Mouse (Mus musculus): ENCODE measurements around the gene Cx3cr1. TPM values are rescaled to one million over a fixed set of nuclear protein-coding genes. Genes with fewer than 3 reads are reported as not detected.

The Cx3cr1 gene
- polyA plus RNA-seq, 1 experiment, result 0.01 TPM

DNA sequence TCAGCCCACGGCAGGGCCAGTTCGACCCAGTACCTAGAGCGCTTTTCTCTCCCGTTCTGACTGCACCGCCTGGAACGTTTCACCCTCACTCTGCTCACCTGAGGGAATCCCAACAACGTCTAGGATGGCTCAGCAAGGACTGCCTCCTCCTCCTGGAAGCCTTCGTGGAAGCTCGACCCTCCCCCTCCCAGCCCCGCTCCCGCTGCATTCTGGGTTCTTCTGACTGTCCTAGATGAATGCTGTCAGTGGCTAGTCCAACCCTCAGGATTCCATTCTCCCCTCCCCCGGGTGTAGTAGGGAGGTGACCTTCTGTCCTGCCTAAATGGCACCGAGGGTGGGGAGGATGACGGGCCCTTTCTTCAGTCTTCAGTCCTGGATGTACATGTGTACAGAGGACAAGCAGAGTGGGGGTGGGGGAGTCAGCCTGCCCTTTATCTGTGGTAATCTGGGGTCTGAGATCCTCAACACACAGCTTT, 85.1 kb downstream of the Cx3cr1 start, which contains the start of gene Csrnp1:
Gene Csrnp1, minus strand, starts transcription at position 123 of the 476 bp plus-strand sequence.
- Histone ChIP-seq H3K27me3 (ENCODE audit: control insufficient read depth) (peaks cover 46% of the 10 kb centered on the region), H3K4me1 (ENCODE audit: control insufficient read depth) (peaks cover 39% of the 10 kb centered on the region), H3K4me3 (replicated peaks) (peak within 1 kb of the TSS; percentile 63), H3K36me3 (ENCODE audit: control insufficient read depth) (no peaks in the 10 kb centered on the region), H3K9me3 (ENCODE audit: control insufficient read depth, low read length) (no peaks in the 10 kb centered on the region)
- TF ChIP-seq GATA1 (IDR thresholded peaks at IDR 0.05; ENCODE audit: low read length) (no peak), TAL1 (IDR thresholded peaks at IDR 0.05; ENCODE audit: low read length) (no peak)

DNA sequence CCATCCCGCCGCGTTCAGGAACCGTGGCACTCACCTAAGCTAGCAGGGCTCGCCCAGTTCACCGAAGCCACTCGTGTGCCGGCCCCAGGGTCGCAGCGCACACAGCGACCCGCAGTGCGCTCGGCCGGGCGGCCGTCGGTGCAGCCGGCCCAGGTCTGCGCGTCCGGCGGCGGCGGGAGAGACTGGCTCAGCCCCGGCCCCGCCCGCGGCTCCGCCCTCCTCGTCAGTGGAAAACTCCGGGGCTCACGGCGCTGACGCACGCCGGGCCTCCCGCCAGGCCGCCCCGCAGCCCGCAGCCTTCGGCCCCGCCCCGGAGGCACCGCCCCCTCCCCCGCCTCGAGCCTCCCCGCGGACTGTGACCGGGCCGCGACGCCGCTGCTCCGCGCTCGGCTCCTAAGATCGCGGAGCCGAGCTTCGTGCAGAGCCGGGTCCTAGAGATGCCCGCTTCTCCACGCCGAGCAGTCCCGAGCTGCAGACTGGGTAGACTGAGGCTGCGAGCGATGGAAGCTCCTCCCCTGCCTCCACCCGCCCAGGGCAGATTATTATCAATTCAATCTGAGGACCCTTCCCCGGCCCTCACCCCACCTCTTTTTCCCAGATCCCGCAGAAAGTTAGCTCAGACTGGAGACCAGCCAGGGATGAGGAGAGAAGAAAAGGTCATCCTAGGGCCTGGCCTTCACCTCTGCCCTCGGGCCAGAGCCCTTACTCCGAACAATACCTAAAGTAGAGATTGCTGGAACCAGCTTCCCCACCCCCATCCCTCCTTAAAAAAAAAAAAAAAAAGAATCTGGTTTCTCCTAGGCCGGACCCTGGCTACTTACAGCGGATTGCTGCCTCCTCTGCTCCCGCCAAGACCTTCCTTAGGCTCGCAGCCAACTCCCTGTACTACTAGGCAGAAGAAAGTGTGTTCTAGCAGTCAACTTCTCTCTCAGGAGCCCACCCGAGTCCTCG, 85.8 kb downstream of the Cx3cr1 start:
- H3K36me3 ChIP-seq (ENCODE audit: control insufficient read depth), result no peaks in the 10 kb centered on the region
- H3K9me3 ChIP-seq (ENCODE audit: control insufficient read depth, low read length), result no peaks in the 10 kb centered on the region
- no peak for TF ChIP-seq GATA1 (IDR thresholded peaks at IDR 0.05; ENCODE audit: low read length)
- TF ChIP-seq TAL1 (IDR thresholded peaks at IDR 0.05; ENCODE audit: low read length), result no peak
- peaks cover 46% of the 10 kb centered on the region for H3K27me3 ChIP-seq (ENCODE audit: control insufficient read depth)
- peak overlapping the region; percentile 63 for H3K4me3 ChIP-seq (replicated peaks)
- H3K4me1 ChIP-seq (ENCODE audit: control insufficient read depth), result peaks cover 39% of the 10 kb centered on the region

DNA sequence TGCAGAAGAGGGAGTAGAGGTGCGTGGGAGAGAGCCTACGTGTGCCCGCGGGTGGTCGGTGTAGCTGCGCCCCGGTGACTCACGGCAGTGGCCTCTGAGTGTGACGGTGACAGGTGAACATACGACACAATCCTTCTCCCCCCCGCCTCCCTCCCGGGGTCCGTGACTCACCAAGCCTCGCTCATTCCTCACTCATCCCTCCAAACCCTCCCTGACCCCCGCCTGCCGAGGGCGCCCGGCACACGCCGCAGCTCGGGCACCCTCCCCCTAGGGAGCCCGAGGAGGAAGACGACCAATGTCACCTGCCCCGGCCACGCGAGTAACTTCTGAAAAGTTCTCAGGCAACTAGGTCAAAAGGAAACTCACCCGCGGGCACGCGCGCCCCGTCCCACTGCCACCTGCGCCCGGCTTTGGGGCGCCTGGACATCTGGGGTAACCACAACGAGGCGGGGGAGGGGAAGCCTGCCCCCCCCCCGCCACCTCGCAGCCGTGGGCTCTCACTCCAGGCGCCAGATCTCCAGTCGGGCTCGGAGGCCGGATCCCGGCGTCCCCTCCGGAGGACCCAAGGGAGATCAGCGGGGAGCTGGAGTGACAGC, 86.6 kb downstream of the Cx3cr1 start:
- H3K36me3 ChIP-seq (ENCODE audit: control insufficient read depth), result no peaks in the 10 kb centered on the region
- peaks cover 42% of the 10 kb centered on the region for H3K4me1 ChIP-seq (ENCODE audit: control insufficient read depth)
- no peaks in the 10 kb centered on the region for H3K9me3 ChIP-seq (ENCODE audit: control insufficient read depth, low read length)
- TF ChIP-seq GATA1 (IDR thresholded peaks at IDR 0.05; ENCODE audit: low read length), result no peak
- TF ChIP-seq TAL1 (IDR thresholded peaks at IDR 0.05; ENCODE audit: low read length), result no peak
- peak overlapping the region; percentile 63 for H3K4me3 ChIP-seq (replicated peaks)
- H3K27me3 ChIP-seq (ENCODE audit: control insufficient read depth), result peaks cover 46% of the 10 kb centered on the region

DNA sequence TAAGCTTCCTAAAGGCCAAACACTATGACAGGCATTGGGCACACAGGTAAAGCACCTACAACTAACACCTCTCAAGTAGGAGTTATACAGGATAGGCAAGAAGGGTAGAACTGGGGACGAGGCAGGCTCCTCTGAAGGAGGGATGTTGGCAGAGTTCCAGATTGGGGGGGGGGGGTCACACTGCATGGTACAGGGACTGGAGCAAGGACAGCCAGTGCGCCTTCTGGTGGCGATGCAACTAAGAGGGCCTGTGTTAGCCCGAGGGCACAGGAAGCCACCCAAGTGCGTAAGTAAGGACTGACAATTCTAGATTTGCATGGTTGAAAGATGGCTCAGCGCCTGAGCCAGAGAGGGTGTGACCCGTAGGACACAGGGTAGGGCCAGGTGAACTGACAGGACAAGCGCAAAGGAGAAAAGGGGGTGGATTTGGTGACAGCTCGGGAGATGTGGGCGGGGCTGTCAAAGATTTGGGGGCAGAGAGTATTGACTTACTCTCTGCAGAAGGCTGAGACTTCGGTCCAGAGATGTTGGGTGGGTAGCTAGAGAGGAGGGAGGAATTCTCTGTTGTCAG, 87.4 kb downstream of the Cx3cr1 start:
- Histone ChIP-seq H3K36me3 (ENCODE audit: control insufficient read depth) (no peaks in the 10 kb centered on the region), H3K27me3 (ENCODE audit: control insufficient read depth) (peaks cover 46% of the 10 kb centered on the region), H3K4me1 (ENCODE audit: control insufficient read depth) (peaks cover 43% of the 10 kb centered on the region), H3K9me3 (ENCODE audit: control insufficient read depth, low read length) (no peaks in the 10 kb centered on the region), H3K4me3 (replicated peaks) (peak overlapping the region; percentile 63)
- no peak for TF ChIP-seq TAL1 (IDR thresholded peaks at IDR 0.05; ENCODE audit: low read length)
- no peak for TF ChIP-seq GATA1 (IDR thresholded peaks at IDR 0.05; ENCODE audit: low read length)

DNA sequence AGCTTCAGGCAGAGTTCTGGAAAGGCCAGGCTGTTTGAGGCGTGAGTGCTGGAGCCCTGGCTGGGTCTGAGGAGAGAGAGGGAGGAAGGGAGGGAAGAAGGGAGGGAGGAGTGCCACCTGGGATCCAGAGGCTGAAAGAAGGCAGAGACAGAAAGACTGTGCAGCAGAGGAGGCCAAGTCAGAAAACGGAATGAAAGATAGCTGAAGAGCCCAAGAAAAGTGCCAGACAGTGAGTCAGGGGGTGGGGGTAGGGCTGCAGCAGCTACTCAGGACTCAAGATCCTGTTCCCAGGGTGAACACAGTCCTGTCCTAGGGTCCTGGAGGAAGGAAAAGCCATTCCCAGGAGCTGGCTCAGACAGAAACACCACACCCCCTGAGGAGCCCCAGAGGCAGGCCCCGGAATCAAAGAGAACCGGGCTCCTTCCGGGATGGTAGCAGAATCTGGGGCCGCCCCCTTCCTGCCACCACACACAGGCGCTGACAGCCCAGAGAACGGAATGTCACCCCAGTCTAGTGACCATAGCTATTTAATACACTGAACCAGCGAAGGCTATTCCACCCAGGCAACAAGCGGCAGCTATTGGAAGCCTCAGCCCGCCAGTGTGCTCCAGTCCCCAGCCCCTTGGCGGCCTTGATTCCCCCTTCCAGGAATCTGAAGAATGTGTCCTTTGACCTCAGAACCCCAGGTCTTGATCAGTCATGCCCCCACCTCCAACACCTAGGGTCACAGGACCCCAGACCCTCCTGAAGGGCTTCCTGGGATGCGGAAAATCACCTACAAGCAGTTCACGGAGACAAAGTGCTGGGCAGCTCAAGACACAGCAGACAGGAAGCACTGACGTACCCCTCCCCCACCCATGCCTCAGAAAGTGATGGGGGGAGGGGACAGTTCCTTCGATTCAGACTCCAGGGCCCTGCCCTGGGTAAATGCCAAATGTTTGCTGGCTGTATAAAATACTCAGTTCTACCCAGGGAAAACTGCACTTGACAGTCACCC, 88.2 kb downstream of the Cx3cr1 start:
- H3K9me3 ChIP-seq (ENCODE audit: control insufficient read depth, low read length), result no peaks in the 10 kb centered on the region
- peaks cover 46% of the 10 kb centered on the region for H3K27me3 ChIP-seq (ENCODE audit: control insufficient read depth)
- peaks cover 50% of the 10 kb centered on the region for H3K4me1 ChIP-seq (ENCODE audit: control insufficient read depth)

DNA sequence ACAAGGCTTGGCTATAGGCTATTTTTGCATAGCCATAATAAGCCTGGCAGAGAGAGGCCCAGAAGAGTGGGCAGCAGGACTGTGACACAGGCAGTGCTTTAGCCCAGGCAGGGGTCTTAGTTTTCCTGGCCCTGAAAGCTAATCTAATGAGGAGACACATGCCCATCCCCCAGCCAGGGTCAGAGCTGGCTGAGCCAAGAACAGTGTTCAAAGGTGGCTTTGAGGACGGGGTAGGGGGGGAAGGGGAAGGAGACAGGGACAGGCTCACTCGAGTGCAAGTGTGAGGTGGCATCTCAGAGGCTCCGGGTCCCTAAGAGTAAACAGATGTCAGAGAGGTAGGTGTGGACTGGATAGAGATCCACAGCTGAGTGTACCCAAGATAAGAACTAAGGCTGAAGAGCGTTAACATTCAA, 88.9 kb downstream of the Cx3cr1 start:
- peaks cover 50% of the 10 kb centered on the region for H3K4me1 ChIP-seq (ENCODE audit: control insufficient read depth)
- H3K4me3 ChIP-seq (replicated peaks), result no peak overlapping the region
- no peaks in the 10 kb centered on the region for H3K36me3 ChIP-seq (ENCODE audit: control insufficient read depth)
- H3K9me3 ChIP-seq (ENCODE audit: control insufficient read depth, low read length), result no peaks in the 10 kb centered on the region
- peaks cover 43% of the 10 kb centered on the region for H3K27me3 ChIP-seq (ENCODE audit: control insufficient read depth)
- TF ChIP-seq GATA1 (IDR thresholded peaks at IDR 0.05; ENCODE audit: low read length), result no peak
- TF ChIP-seq TAL1 (IDR thresholded peaks at IDR 0.05; ENCODE audit: low read length), result no peak

More for the DNA sequence above, 88.2 kb downstream of the Cx3cr1 start:
- Histone ChIP-seq H3K4me3 (replicated peaks) (peak overlapping the region; percentile 17), H3K36me3 (ENCODE audit: control insufficient read depth) (no peaks in the 10 kb centered on the region)
- no peak for TF ChIP-seq TAL1 (IDR thresholded peaks at IDR 0.05; ENCODE audit: low read length)

DNA sequence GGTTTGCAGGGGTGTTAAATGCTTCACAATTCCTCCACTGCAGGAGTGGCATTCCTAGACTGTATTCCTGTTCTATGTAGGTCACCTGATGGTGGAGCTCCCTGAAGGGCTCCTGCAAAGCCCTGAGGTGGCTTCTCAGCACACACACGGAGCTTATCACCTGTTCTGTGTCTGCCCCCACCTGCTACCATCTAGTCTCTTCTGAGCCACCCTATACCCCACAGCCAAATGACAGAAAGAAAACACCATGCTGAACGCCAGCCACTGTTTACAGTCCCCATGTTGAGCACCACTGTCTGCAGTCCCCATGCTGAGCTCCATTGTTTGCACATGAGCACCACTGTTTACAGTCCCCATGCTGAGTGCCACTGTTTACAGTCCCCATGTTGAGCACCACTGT, 89.9 kb downstream of the Cx3cr1 start:
- Histone ChIP-seq H3K9me3 (ENCODE audit: control insufficient read depth, low read length) (no peaks in the 10 kb centered on the region), H3K4me1 (ENCODE audit: control insufficient read depth) (peaks cover 50% of the 10 kb centered on the region), H3K4me3 (replicated peaks) (no peak overlapping the region), H3K27me3 (ENCODE audit: control insufficient read depth) (peaks cover 38% of the 10 kb centered on the region), H3K36me3 (ENCODE audit: control insufficient read depth) (no peaks in the 10 kb centered on the region)
- TF ChIP-seq GATA1 (IDR thresholded peaks at IDR 0.05; ENCODE audit: low read length), result no peak
- no peak for TF ChIP-seq TAL1 (IDR thresholded peaks at IDR 0.05; ENCODE audit: low read length)

DNA sequence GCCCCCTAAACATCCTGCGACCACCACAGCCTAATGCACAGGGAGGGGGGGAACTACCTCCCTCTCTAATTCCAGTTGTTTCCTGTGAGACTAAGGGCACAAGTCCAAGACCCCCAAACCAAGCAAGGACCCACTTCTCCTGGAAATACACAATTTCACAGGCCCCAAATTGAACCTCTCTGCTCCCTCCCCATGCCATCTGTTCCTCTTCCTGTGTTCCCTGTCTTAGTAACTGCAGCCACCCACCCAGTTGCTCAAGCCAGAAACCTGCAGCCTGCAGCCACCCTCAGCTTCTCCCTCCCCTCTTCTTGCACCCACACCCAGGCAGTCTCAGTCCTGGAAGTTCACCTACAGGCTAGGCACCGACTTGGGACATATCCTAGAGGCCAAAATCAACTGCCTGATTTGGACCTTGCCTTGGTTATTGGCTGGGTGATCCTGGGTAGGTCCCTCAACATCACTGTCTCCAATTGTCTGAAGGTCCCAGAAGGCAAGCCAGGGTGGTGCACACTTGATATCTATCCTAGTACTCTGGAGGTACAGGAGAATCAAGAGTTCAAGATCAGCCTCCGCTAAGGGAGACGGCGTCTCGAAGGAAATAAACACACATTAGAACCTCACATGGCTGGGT, 90.8 kb downstream of the Cx3cr1 start:
- peaks cover 44% of the 10 kb centered on the region for H3K4me1 ChIP-seq (ENCODE audit: control insufficient read depth)
- TF ChIP-seq GATA1 (IDR thresholded peaks at IDR 0.05; ENCODE audit: low read length) (no peak), TAL1 (IDR thresholded peaks at IDR 0.05; ENCODE audit: low read length) (no peak)
- H3K4me3 ChIP-seq (replicated peaks), result no peak overlapping the region
- H3K9me3 ChIP-seq (ENCODE audit: control insufficient read depth, low read length), result no peaks in the 10 kb centered on the region; the same call in 1 of the 2 replicates
- peaks cover 30% of the 10 kb centered on the region for H3K27me3 ChIP-seq (ENCODE audit: control insufficient read depth)
- peaks cover 2% of the 10 kb centered on the region; the same call in 1 of the 2 replicates for H3K36me3 ChIP-seq (ENCODE audit: control insufficient read depth)
